Mouse (Mus musculus): ENCODE results near the gene Vars.
"Not testable (repeated sequence)": the region's sequence is repeated elsewhere in the genome, so short reads cannot be mapped to it uniquely, and the experiment has no call there.

Gene Vars

GRCm38 (mm10) chr17:35003022-35003838, 2.4 kb downstream of the Vars start:
- no peak for DNase-seq (ENCODE audit: low spot score in 2 of 2)

- no peak for DNase-seq (ENCODE audit: low spot score in 2 of 2)
Measured at GRCm38 (mm10) chr17:35004075-35004717, 3.4 kb downstream of the Vars start.

GRCm38 (mm10) chr17:35005158-35005557, 4.4 kb downstream of the Vars start:
- no peak for DNase-seq (ENCODE audit: low spot score in 2 of 2)

GRCm38 (mm10) chr17:35005902-35006301, 5.1 kb downstream of the Vars start:
- not testable (repeated sequence) for DNase-seq (ENCODE audit: low spot score in 2 of 2)

- no peak for DNase-seq (ENCODE audit: low spot score in 2 of 2)
Measured at GRCm38 (mm10) chr17:35007387-35007991, 6.7 kb downstream of the Vars start.

- no peak for DNase-seq (ENCODE audit: low spot score in 2 of 2)
Measured at GRCm38 (mm10) chr17:35009586-35009985, 8.8 kb downstream of the Vars start.

GRCm38 (mm10) chr17:35011440-35011839, 10.7 kb downstream of the Vars start:
- no peak for DNase-seq (ENCODE audit: low spot score in 2 of 2)

GRCm38 (mm10) chr17:35012430-35012829, 11.6 kb downstream of the Vars start:
- DNase-seq (ENCODE audit: low spot score in 2 of 2): no peak

GRCm38 (mm10) chr17:35013221-35013620, 12.4 kb downstream of the Vars start:
- DNase-seq (ENCODE audit: low spot score in 2 of 2): no peak

- DNase-seq (ENCODE audit: low spot score in 2 of 2): no peak
Measured at GRCm38 (mm10) chr17:35015296-35015695, 14.5 kb downstream of the Vars start.

- no peak for DNase-seq (ENCODE audit: low spot score in 2 of 2)
Measured at GRCm38 (mm10) chr17:35016376-35016775, 15.6 kb downstream of the Vars start, which contains the start of gene Vwa7. Gene Vwa7 (plus strand): TSS chr17:35016579.

- DNase-seq (ENCODE audit: low spot score in 2 of 2): no peak
Measured at GRCm38 (mm10) chr17:35016791-35017705, 16.3 kb downstream of the Vars start.

- DNase-seq (ENCODE audit: low spot score in 2 of 2): no peak
Measured at GRCm38 (mm10) chr17:35017706-35018030, 16.9 kb downstream of the Vars start.

GRCm38 (mm10) chr17:35018171-35018570, 17.4 kb downstream of the Vars start:
- DNase-seq (ENCODE audit: low spot score in 2 of 2): no peak

- no peak for DNase-seq (ENCODE audit: low spot score in 2 of 2)
Measured at GRCm38 (mm10) chr17:35019894-35020293, 19.1 kb downstream of the Vars start.

GRCm38 (mm10) chr17:35020551-35020950, 19.8 kb downstream of the Vars start:
- DNase-seq (ENCODE audit: low spot score in 2 of 2): no peak

- peak; percentile 87 to 88 for DNase-seq (ENCODE audit: low spot score in 2 of 2)
Measured at GRCm38 (mm10) chr17:35021163-35021808, 20.5 kb downstream of the Vars start.

- DNase-seq (ENCODE audit: low spot score in 2 of 2): no peak
Measured at GRCm38 (mm10) chr17:35021842-35022477, 21.2 kb downstream of the Vars start.

- DNase-seq (ENCODE audit: low spot score in 2 of 2): no peak
Measured at GRCm38 (mm10) chr17:35022541-35023060, 21.8 kb downstream of the Vars start.

GRCm38 (mm10) chr17:35023221-35023620, 22.4 kb downstream of the Vars start:
- DNase-seq (ENCODE audit: low spot score in 2 of 2): no peak

GRCm38 (mm10) chr17:35023756-35024155, 23.0 kb downstream of the Vars start:
- DNase-seq (ENCODE audit: low spot score in 2 of 2): no peak

Measured in frontal cortex, postnatal 36 days (tissue).